Mouse (Mus musculus): ENCODE data around the gene Gm13697. TPM values are rescaled to one million over a fixed set of nuclear protein-coding genes. Genes with fewer than 3 reads are reported as not detected.
"Not testable (repeated sequence)": the region's sequence is repeated elsewhere in the genome, so short reads cannot be mapped to it uniquely, and the experiment has no call there.

Gm13697 gene
- polyA plus RNA-seq, 1 experiment: not detected

- not testable (repeated sequence) for H3K27me3 ChIP-seq (ENCODE audit: control insufficient read depth, insufficient read depth, low read length); H3K36me3 ChIP-seq (ENCODE audit: control insufficient read depth, insufficient read depth, low read length); H3K4me1 ChIP-seq (ENCODE audit: control insufficient read depth, insufficient read depth, insufficient read length, low read length); H3K27ac ChIP-seq (ENCODE audit: insufficient read depth, low read depth, low read length); H3K4me3 ChIP-seq (ENCODE audit: low read depth, low read length)
- 66% methylated on average over 3 of the region's 3 CpGs for WGBS
Observed at GRCm38 (mm10) chr2:83994526-83994925, 10.0 kb downstream of the Gm13697 start.

- TF ChIP-seq CTCF (IDR thresholded peaks at IDR 0.05; ENCODE audit: extremely low read depth, insufficient read length, insufficient replicate concordance, low read depth, low read length): no peak
- no peak for TF ChIP-seq POLR2A (IDR thresholded peaks at IDR 0.05; ENCODE audit: low read depth, low read length)
Observed at GRCm38 (mm10) chr2:84008913-84009312, 24.4 kb downstream of the Gm13697 start.

GRCm38 (mm10) chr2:84009818-84010217 is 25.3 kb downstream of the Gm13697 start:
- no peaks in the 10 kb centered on the region for H3K27me3 ChIP-seq (ENCODE audit: control insufficient read depth, insufficient read depth, low read length)
- H3K36me3 ChIP-seq (ENCODE audit: control insufficient read depth, insufficient read depth, low read length): no peaks in the 10 kb centered on the region
- WGBS: 41% methylated on average over 3 of the region's 3 CpGs
- no peak overlapping the region for H3K4me3 ChIP-seq (ENCODE audit: low read depth, low read length)
- H3K4me1 ChIP-seq (ENCODE audit: control insufficient read depth, insufficient read depth, insufficient read length, low read length): no peaks in the 10 kb centered on the region
- H3K27ac ChIP-seq (ENCODE audit: insufficient read depth, low read depth, low read length): no peak overlapping the region
- TF ChIP-seq CTCF (IDR thresholded peaks at IDR 0.05; ENCODE audit: extremely low read depth, insufficient read length, insufficient replicate concordance, low read depth, low read length) (no peak), POLR2A (IDR thresholded peaks at IDR 0.05; ENCODE audit: low read depth, low read length) (no peak)

More at GRCm38 (mm10) chr2:84008913-84009312, 24.4 kb downstream of the Gm13697 start:
- Histone ChIP-seq H3K36me3 (ENCODE audit: control insufficient read depth, insufficient read depth, low read length) (no peaks in the 10 kb centered on the region), H3K4me1 (ENCODE audit: control insufficient read depth, insufficient read depth, insufficient read length, low read length) (no peaks in the 10 kb centered on the region), H3K27me3 (ENCODE audit: control insufficient read depth, insufficient read depth, low read length) (no peaks in the 10 kb centered on the region), H3K4me3 (ENCODE audit: low read depth, low read length) (no peak overlapping the region), H3K27ac (ENCODE audit: insufficient read depth, low read depth, low read length) (no peak overlapping the region)
- WGBS: 38% methylated on average over 1 of the region's 1 CpGs

DNA sequence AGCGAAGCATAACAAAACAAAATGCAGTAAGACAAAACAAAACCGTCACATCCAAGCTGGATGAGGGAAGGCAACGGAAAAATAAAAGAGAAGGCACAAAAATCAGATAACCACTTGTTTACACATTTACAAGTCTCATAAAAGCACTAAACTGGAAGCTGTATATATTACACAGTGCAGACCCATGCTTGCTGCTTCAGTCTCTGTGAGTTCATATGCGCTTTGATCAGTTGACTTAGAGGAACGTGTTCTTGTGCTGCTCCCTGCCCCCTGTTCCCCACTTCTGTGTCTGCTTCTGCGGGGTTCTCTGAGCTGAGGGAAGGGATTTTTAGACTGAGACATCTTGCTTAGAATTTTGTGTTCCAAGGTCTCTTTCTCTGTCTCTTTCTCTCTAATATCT is 30.0 kb downstream of the Gm13697 start:
- Histone ChIP-seq H3K4me3 (ENCODE audit: low read depth, low read length) (no peak overlapping the region), H3K36me3 (ENCODE audit: control insufficient read depth, insufficient read depth, low read length) (no peaks in the 10 kb centered on the region), H3K27me3 (ENCODE audit: control insufficient read depth, insufficient read depth, low read length) (no peaks in the 10 kb centered on the region), H3K27ac (ENCODE audit: insufficient read depth, low read depth, low read length) (no peak overlapping the region), H3K4me1 (ENCODE audit: control insufficient read depth, insufficient read depth, insufficient read length, low read length) (peaks cover 2% of the 10 kb centered on the region; the same call in 1 of the 2 replicates)
- no peak for TF ChIP-seq CTCF (IDR thresholded peaks at IDR 0.05; ENCODE audit: extremely low read depth, insufficient read length, insufficient replicate concordance, low read depth, low read length)
- WGBS: 61% methylated on average over 6 of the region's 6 CpGs

DNA sequence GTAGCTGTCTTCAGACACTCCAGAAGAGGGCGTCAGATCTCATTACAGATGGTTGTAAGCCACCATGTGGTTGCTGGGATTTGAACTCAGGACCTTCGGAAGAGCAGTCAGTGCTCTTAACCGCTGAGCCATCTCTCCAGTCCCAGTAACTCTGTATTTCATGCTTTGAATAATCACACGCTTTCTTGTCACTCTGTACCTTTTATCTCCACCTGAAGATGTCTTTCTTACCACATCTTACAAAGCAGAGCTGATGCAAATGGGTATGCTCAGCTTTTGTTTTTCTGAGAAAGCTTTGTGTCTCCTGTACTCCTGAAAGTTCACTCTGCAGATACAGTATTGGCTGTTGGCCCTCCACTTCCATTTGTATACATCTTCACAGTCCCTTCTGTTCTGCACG is 31.7 kb downstream of the Gm13697 start:
- not testable (repeated sequence) for H3K4me1 ChIP-seq (ENCODE audit: control insufficient read depth, insufficient read depth, insufficient read length, low read length); H3K27me3 ChIP-seq (ENCODE audit: control insufficient read depth, insufficient read depth, low read length); H3K36me3 ChIP-seq (ENCODE audit: control insufficient read depth, insufficient read depth, low read length); H3K4me3 ChIP-seq (ENCODE audit: low read depth, low read length); H3K27ac ChIP-seq (ENCODE audit: insufficient read depth, low read depth, low read length)
- 71% methylated on average over 5 of the region's 5 CpGs for WGBS

- Histone ChIP-seq H3K27me3 (ENCODE audit: control insufficient read depth, insufficient read depth, low read length) (no peaks in the 10 kb centered on the region), H3K4me3 (ENCODE audit: low read depth, low read length) (no peak overlapping the region), H3K4me1 (ENCODE audit: control insufficient read depth, insufficient read depth, insufficient read length, low read length) (peaks cover 2% of the 10 kb centered on the region; the same call in 1 of the 2 replicates), H3K36me3 (ENCODE audit: control insufficient read depth, insufficient read depth, low read length) (no peaks in the 10 kb centered on the region), H3K27ac (ENCODE audit: insufficient read depth, low read depth, low read length) (no peak overlapping the region)
- WGBS: 53% methylated on average over 3 of the region's 3 CpGs
- TF ChIP-seq CTCF (IDR thresholded peaks at IDR 0.05; ENCODE audit: extremely low read depth, insufficient read length, insufficient replicate concordance, low read depth, low read length) (no peak), POLR2A (IDR thresholded peaks at IDR 0.05; ENCODE audit: low read depth, low read length) (no peak)
Observed at GRCm38 (mm10) chr2:84018330-84018729, 33.8 kb downstream of the Gm13697 start.

DNA sequence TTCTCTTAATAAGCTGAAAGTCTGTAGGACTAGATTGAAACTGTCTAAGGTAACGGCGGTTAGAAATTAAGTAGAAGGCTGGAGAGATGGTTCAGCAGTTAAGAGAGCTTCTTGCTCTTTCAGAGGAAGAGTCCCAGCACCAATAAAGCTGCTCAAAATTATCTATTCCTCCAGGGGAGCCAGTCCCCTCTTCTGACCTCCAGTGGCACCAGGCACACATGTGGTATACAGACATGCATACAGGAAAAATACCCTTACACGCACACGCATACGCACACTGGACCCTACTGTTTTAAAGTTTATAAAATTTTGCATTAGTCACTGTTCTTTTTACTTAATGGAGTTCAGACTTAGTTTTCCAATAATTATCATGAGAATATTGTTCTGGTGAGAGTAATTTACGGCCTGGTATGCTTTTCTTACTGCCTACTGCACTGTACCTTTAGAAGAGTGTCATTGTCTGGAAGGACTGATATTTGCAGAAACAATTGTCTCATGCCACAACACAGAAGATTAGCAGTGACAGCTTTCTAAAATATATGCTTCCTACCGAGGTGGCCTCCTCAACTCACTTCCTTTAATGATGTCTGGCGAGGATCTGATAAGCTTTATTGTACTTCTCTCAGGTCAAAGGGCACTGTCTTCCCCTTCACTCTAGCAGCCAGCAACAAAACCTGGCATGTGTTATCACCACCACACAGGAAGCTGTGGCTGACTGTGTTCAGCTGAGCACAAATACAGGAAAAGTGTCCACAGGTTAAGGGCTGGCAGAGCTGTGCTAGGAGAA is 35.2 kb downstream of the Gm13697 start:
- Histone ChIP-seq H3K27ac (ENCODE audit: insufficient read depth, low read depth, low read length) (no peak overlapping the region; the same call in 1 of the 2 replicates), H3K36me3 (ENCODE audit: control insufficient read depth, insufficient read depth, low read length) (no peaks in the 10 kb centered on the region), H3K4me3 (ENCODE audit: low read depth, low read length) (no peak overlapping the region), H3K4me1 (ENCODE audit: control insufficient read depth, insufficient read depth, insufficient read length, low read length) (peaks cover 2% of the 10 kb centered on the region; the same call in 1 of the 2 replicates), H3K27me3 (ENCODE audit: control insufficient read depth, insufficient read depth, low read length) (no peaks in the 10 kb centered on the region)
- no peak for TF ChIP-seq CTCF (IDR thresholded peaks at IDR 0.05; ENCODE audit: extremely low read depth, insufficient read length, insufficient replicate concordance, low read depth, low read length)
- no peak for TF ChIP-seq POLR2A (IDR thresholded peaks at IDR 0.05; ENCODE audit: low read depth, low read length)
- WGBS: 60% methylated on average over 8 of the region's 8 CpGs

Data from small intestine, adult 2 months (tissue).